Mouse (Mus musculus) layer of hippocampus, postnatal 36 days (tissue): Measurements from ENCODE around the gene Chst8. TPM values are rescaled to one million over a fixed set of nuclear protein-coding genes. Genes with fewer than 3 reads are reported as not detected.

Experiments
- DNase-seq, 2 experiments: peaks; one replicate each; pipeline ENCODE4 v3.0.0; 2022
- total RNA-seq, 2 experiments: library from RNA; stranded (reverse); gene quantifications; 2 replicates each; pipeline ENCODE4 v1.2.3; 2021

The Chst8 gene
- total RNA-seq, 2 experiments from 2014 or later = 28.6 to 36.8 TPM

GRCm38 (mm10) chr7:34749753-34750152, 62.8 kb downstream of the Chst8 start:
- DNase-seq = no peak

- DNase-seq = no peak
Observed at GRCm38 (mm10) chr7:34748501-34748900, 64.0 kb downstream of the Chst8 start.

GRCm38 (mm10) chr7:34747661-34748060, 64.8 kb downstream of the Chst8 start:
- DNase-seq = no peak

GRCm38 (mm10) chr7:34746586-34746985, 65.9 kb downstream of the Chst8 start:
- DNase-seq = no peak

GRCm38 (mm10) chr7:34746165-34746564, 66.3 kb downstream of the Chst8 start:
- DNase-seq = no peak

- no peak for DNase-seq
Observed at GRCm38 (mm10) chr7:34745426-34745825, 67.1 kb downstream of the Chst8 start.

GRCm38 (mm10) chr7:34744994-34745393, 67.5 kb downstream of the Chst8 start:
- no peak for DNase-seq

GRCm38 (mm10) chr7:34743411-34744085, 69.0 kb downstream of the Chst8 start:
- no peak for DNase-seq

- no peak for DNase-seq
Observed at GRCm38 (mm10) chr7:34739371-34739770, 73.1 kb downstream of the Chst8 start.

- DNase-seq = no peak
Observed at GRCm38 (mm10) chr7:34737206-34737605, 75.3 kb downstream of the Chst8 start.

- peak in 1 of 2 experiments; percentile 45 for DNase-seq
Observed at GRCm38 (mm10) chr7:34734348-34734747, 78.2 kb downstream of the Chst8 start.

- no peak for DNase-seq
Observed at GRCm38 (mm10) chr7:34728931-34729330, 83.6 kb downstream of the Chst8 start.

GRCm38 (mm10) chr7:34725206-34725605, 87.3 kb downstream of the Chst8 start:
- no peak for DNase-seq

- DNase-seq = peak; percentile 30 to 33
Observed at GRCm38 (mm10) chr7:34722551-34723230, 89.8 kb downstream of the Chst8 start.

GRCm38 (mm10) chr7:34722151-34722550, 90.4 kb downstream of the Chst8 start:
- DNase-seq = no peak

- DNase-seq = no peak
Observed at GRCm38 (mm10) chr7:34721650-34722048, 90.9 kb downstream of the Chst8 start.

- no peak for DNase-seq
Observed at GRCm38 (mm10) chr7:34720882-34721649, 91.4 kb downstream of the Chst8 start.

GRCm38 (mm10) chr7:34719599-34719998, 92.9 kb downstream of the Chst8 start:
- peak in 1 of 2 experiments; percentile 47 for DNase-seq

- DNase-seq = no peak
Observed at GRCm38 (mm10) chr7:34718651-34719050, 93.9 kb downstream of the Chst8 start.

- no peak for DNase-seq
Observed at GRCm38 (mm10) chr7:34717161-34717810, 95.2 kb downstream of the Chst8 start.

GRCm38 (mm10) chr7:34714848-34715460, 97.6 kb downstream of the Chst8 start:
- no peak for DNase-seq

GRCm38 (mm10) chr7:34709111-34709510, 103.4 kb downstream of the Chst8 start:
- peak; percentile 43 to 57 for DNase-seq
